Mouse (Mus musculus) hindbrain, embryonic 16.5 days (tissue): ENCODE measurements around the gene Upf2. TPM values are rescaled to one million over a fixed set of nuclear protein-coding genes. Genes with fewer than 3 reads are reported as not detected.

Source experiments
- ATAC-seq: fragments of 200-750 bp; cut with Nextera tagmentation; 2 replicates; pipeline ENCODE4 v1.8.0; 2017; ENCODE audit warnings: moderate TSS enrichment, moderate library complexity
- H3K27ac ChIP-seq: fragments of 300-500 bp; sonication (generic); 2 replicates; pipeline ENCODE4 v1.5.1; 2014; ENCODE audit warnings: low read depth, mild to moderate bottlenecking, control low read depth, low read length, moderate library complexity
- H3K27me3 ChIP-seq: fragments of 300-500 bp; sonication (generic); replicated peaks from 2 replicates; pipeline ENCODE4 v1.6.1; 2014; ENCODE audit warnings: low read length; ENCODE audit not compliant: control insufficient read depth, insufficient read depth
- H3K36me3 ChIP-seq: fragments of 300-500 bp; sonication (generic); 2 replicates; pipeline ENCODE4 v1.6.1; 2014; ENCODE audit warnings: mild to moderate bottlenecking, low read length, moderate library complexity, mixed read lengths; ENCODE audit not compliant: control insufficient read depth, insufficient read depth
- H3K4me1 ChIP-seq: fragments of 300-500 bp; sonication (generic); 2 replicates; pipeline ENCODE4 v1.6.1; 2014; ENCODE audit warnings: low read depth, low read length; ENCODE audit not compliant: control insufficient read depth, insufficient read depth
- H3K4me2 ChIP-seq: fragments of 300-500 bp; sonication (generic); 2 replicates; pipeline ENCODE4 v1.6.1; 2014; ENCODE audit warnings: mild to moderate bottlenecking, low read length, control low read depth, moderate library complexity
- H3K4me3 ChIP-seq: fragments of 300-500 bp; sonication (generic); 2 replicates; pipeline ENCODE4 v1.5.1; 2014; ENCODE audit warnings: mild to moderate bottlenecking, low read length, control low read depth, moderate library complexity
- H3K9ac ChIP-seq: fragments of 300-500 bp; sonication (generic); 2 replicates; pipeline ENCODE4 v1.6.1; 2014; ENCODE audit warnings: low read depth, mild to moderate bottlenecking, control low read depth, low read length, moderate library complexity
- H3K9me3 ChIP-seq: fragments of 300-500 bp; sonication (generic); 2 replicates; pipeline ENCODE4 v1.6.1; 2014; ENCODE audit warnings: mild to moderate bottlenecking, low read length, moderate library complexity; ENCODE audit not compliant: control insufficient read depth
- WGBS: fragments of 180-500 bp; shearing (Covaris S2); extraction: QIAGEN DNeasy Blood & Tissue Kit; methylation state at CpG from one replicate; pipeline ENCODE4 v1.1.7; 2014; 5-methylcytosine and 5-hydroxymethylcytosine counted together
- polyA plus RNA-seq: library from polyadenylated mRNA; unstranded; fragments of >200 nt; fragmentation: Nextera tagmentation; extraction: Ambion mirVana; gene quantifications from 2 replicates; pipeline ENCODE4 v1.2.1, GENCODE M21; 2015

Upf2 gene
- polyA plus RNA-seq, 1 experiment from 2014 or later, result 6.4 TPM

- no peaks in the 10 kb centered on the region for H3K9me3 ChIP-seq
- 99% methylated on average over 2 of the region's 2 CpGs for WGBS
- H3K4me2 ChIP-seq, result no peak overlapping the region
- peaks cover 6% of the 10 kb centered on the region; the same call in 1 of the 2 replicates for H3K4me1 ChIP-seq
- no peak overlapping the region for H3K4me3 ChIP-seq
- no peak overlapping the region for H3K27ac ChIP-seq
- ATAC-seq, result no peak
- H3K9ac ChIP-seq, result no peak overlapping the region
- H3K27me3 ChIP-seq, result peaks cover 3% of the 10 kb centered on the region; the same call in 1 of the 2 replicates
- H3K36me3 ChIP-seq, result no peaks in the 10 kb centered on the region
Observed at GRCm38 (mm10) chr2:6105437-6105836, 154.2 kb downstream of the Upf2 start.

Other genes starting within 250 kb of the Upf2 start
- 7.4 and 8.0 TPM in 2 replicates for gene Camk1d, start 237.0 kb upstream of the Upf2 start, polyA plus RNA-seq
- 26.4 and 26.6 TPM in 2 replicates for gene Nudt5, start 106.5 kb upstream of the Upf2 start, polyA plus RNA-seq
- gene Cdc123, start 106.3 kb upstream of the Upf2 start, polyA plus RNA-seq, result 244 and 268 TPM in 2 replicates
- 0.87 and 0.99 TPM in 2 replicates for gene Gm13199, start 88.5 kb upstream of the Upf2 start, polyA plus RNA-seq
- 121 and 122 TPM in 2 replicates for gene Sec61a2, start 56.0 kb upstream of the Upf2 start, polyA plus RNA-seq
- 6.1 and 6.7 TPM in 2 replicates for gene Dhtkd1, start 8.7 kb upstream of the Upf2 start, polyA plus RNA-seq
- gene Proser2, start 178.7 kb downstream of the Upf2 start, polyA plus RNA-seq, result 10.5 and 10.6 TPM in 2 replicates